Mouse (Mus musculus) CH12.LX (cell line): ENCODE measurements at regions not wholly inside any gene's neighbourhood (a gene's known extent, or its start where the extent isn't known, plus 50 kb on each side); places are given as distances from the start of the nearest gene placed in this dataset.

Experiments used
- DNase-seq: peaks from one replicate; pipeline ENCODE4 v3.0.0-alpha.2; 2013; ENCODE audit errors: extremely low read depth
- H3K27ac ChIP-seq: 2 replicates; pipeline ENCODE4 v1.5.1; 2012; ENCODE audit warnings: low read depth, mild to moderate bottlenecking, control low read depth, moderate library complexity; ENCODE audit not compliant: insufficient read depth
- H3K27me3 ChIP-seq: replicated peaks from 2 replicates; pipeline ENCODE3; 2012; ENCODE audit warnings: inconsistent platforms
- H3K36me3 ChIP-seq, 2 experiments: replicated peaks in 1 of 2; 2 replicates each; pipeline versions ENCODE3 to v1.6.1; 2012; ENCODE audit warnings: inconsistent platforms in 1 of 2, low read length in 1 of 2, mild to moderate bottlenecking in 1 of 2, mixed read lengths in 1 of 2, moderate library complexity in 1 of 2; ENCODE audit not compliant: control insufficient read depth in 1 of 2, insufficient read depth in 1 of 2
- H3K4me1 ChIP-seq, 2 experiments: 2 replicates each; pipeline ENCODE4 v1.6.1; 2012; ENCODE audit warnings: inconsistent platforms in 1 of 2, moderate library complexity in 1 of 2; ENCODE audit not compliant: insufficient read depth in 2 of 2, control insufficient read depth in 1 of 2
- H3K4me2 ChIP-seq: 2 replicates; pipeline ENCODE4 v1.6.1; 2012; ENCODE audit warnings: low read depth, mild to moderate bottlenecking, control low read depth; ENCODE audit not compliant: poor library complexity, insufficient read depth, severe bottlenecking
- H3K4me3 ChIP-seq, 3 experiments: fragments of 150-350 bp in 1 of 3; sonication (generic) in 1 of 3; replicated peaks in 1 of 3; 2 replicates each; pipeline versions ENCODE3 to v1.5.1; 2011 to 2012; ENCODE audit warnings: low read depth in 2 of 3, low read length in 2 of 3, mild to moderate bottlenecking in 2 of 3, moderate library complexity in 2 of 3, control low read depth in 1 of 3, improper control_type of control experiment in 1 of 3, inconsistent platforms in 1 of 3, mixed read lengths in 1 of 3; ENCODE audit not compliant: poor library complexity in 1 of 3
- H3K79me2 ChIP-seq: replicated peaks from 2 replicates; pipeline ENCODE4 v1.6.1; 2012; ENCODE audit warnings: mild to moderate bottlenecking, moderate library complexity; ENCODE audit not compliant: control insufficient read depth, poor library complexity, insufficient read depth, severe bottlenecking; ENCODE audit errors: extremely low read depth
- H3K9ac ChIP-seq: 2 replicates; pipeline ENCODE4 v1.6.1; 2012; ENCODE audit warnings: low read depth, mild to moderate bottlenecking, control low read depth, moderate library complexity; ENCODE audit not compliant: insufficient read depth
- H3K9me3 ChIP-seq: replicated peaks from 2 replicates; pipeline ENCODE3; 2012; ENCODE audit warnings: low read length, inconsistent platforms, mixed read lengths
- BHLHE40 ChIP-seq: IDR thresholded peaks from 2 replicates; pipeline ENCODE4 v1.6.1; 2011; ENCODE audit warnings: mild to moderate bottlenecking, low read depth, low read length, improper control_type of control experiment
- CTCF ChIP-seq, 2 experiments: IDR thresholded peaks in 1 of 2; conservative IDR thresholded peaks in 1 of 2; 2 replicates each; pipeline ENCODE4 v1.5.1; 2011 to 2012; ENCODE audit warnings: low read depth in 2 of 2, low read length in 2 of 2, improper control_type of control experiment in 1 of 2, inconsistent platforms in 1 of 2, mild to moderate bottlenecking in 1 of 2, moderate library complexity in 1 of 2
- ETS1 ChIP-seq: conservative IDR thresholded peaks from 2 replicates; pipeline ENCODE4 v1.6.1; 2012; ENCODE audit warnings: low read depth, mild to moderate bottlenecking, inconsistent platforms, low read length, improper control_type of control experiment, moderate library complexity
- GABPA ChIP-seq: IDR thresholded peaks from 2 replicates; pipeline ENCODE4 v1.6.1; 2012; ENCODE audit warnings: low read depth, low read length, improper control_type of control experiment, inconsistent platforms; ENCODE audit not compliant: insufficient replicate concordance
- IRF4 ChIP-seq: IDR thresholded peaks from 2 replicates; pipeline ENCODE4 v1.6.1; 2014; ENCODE audit warnings: low read depth, mild to moderate bottlenecking, inconsistent platforms, low read length, improper control_type of control experiment
- JUN ChIP-seq: IDR thresholded peaks from 2 replicates; pipeline ENCODE4 v1.6.1; 2011; ENCODE audit warnings: low read depth, mild to moderate bottlenecking, low read length, improper control_type of control experiment, moderate library complexity; ENCODE audit not compliant: insufficient read depth
- MAFK ChIP-seq: IDR thresholded peaks from 2 replicates; pipeline ENCODE4 v1.6.1; 2011; ENCODE audit warnings: low read length, improper control_type of control experiment; ENCODE audit not compliant: insufficient replicate concordance
- MYC ChIP-seq: IDR thresholded peaks from 2 replicates; pipeline ENCODE4 v1.6.1; 2011; ENCODE audit warnings: low read depth, mild to moderate bottlenecking, improper control_type of control experiment, low read length
- NRF1 ChIP-seq: IDR thresholded peaks from 2 replicates; pipeline ENCODE4 v1.6.1; 2014; ENCODE audit warnings: low read depth, mild to moderate bottlenecking, inconsistent platforms, low read length, improper control_type of control experiment, moderate library complexity
- POLR2AphosphoS2 ChIP-seq: IDR thresholded peaks from 2 replicates; pipeline ENCODE4 v1.6.1; 2011; ENCODE audit warnings: low read depth, low read length, improper control_type of control experiment
- RCOR1 ChIP-seq: conservative IDR thresholded peaks from 2 replicates; pipeline ENCODE4 v1.6.1; 2012; ENCODE audit warnings: low read depth, mild to moderate bottlenecking, inconsistent platforms, low read length, improper control_type of control experiment
- SIN3A ChIP-seq: IDR thresholded peaks from 2 replicates; pipeline ENCODE4 v1.6.1; 2012; ENCODE audit warnings: low read length, improper control_type of control experiment, inconsistent platforms
- SMC3 ChIP-seq: IDR thresholded peaks from 2 replicates; pipeline ENCODE4 v1.6.1; 2011; ENCODE audit warnings: low read depth, low read length, improper control_type of control experiment
- TCF12 ChIP-seq: IDR thresholded peaks from 2 replicates; pipeline ENCODE4 v1.6.1; 2014; ENCODE audit warnings: low read depth, mild to moderate bottlenecking, inconsistent platforms, low read length, improper control_type of control experiment
- ZNF384 ChIP-seq: IDR thresholded peaks from 2 replicates; pipeline ENCODE4 v1.6.1; 2012; ENCODE audit warnings: low read depth, low read length, improper control_type of control experiment, inconsistent platforms
- dilution Hi-C: fragments of 300-500 bp; cut with MboI; formaldehyde crosslinking; loops from 2 replicates; pipeline ENCODE4 v1.14.3; 2020; ENCODE audit warnings: low sequenced_read_pairs; ENCODE audit not compliant: extremely low pct_unique_long_range_greater_than_20kb, extremely low pct_ligation_motif_present
- in situ Hi-C: fragments of 300-500 bp; cut with MboI; formaldehyde crosslinking; loops from 3 replicates; pipeline ENCODE4 v1.14.3; 2019; ENCODE audit warnings: low sequenced_read_pairs, low pct_ligation_motif_present, low pct_unique_long_range_greater_than_20kb, mixed read lengths

- Histone ChIP-seq H3K27me3 (peaks cover 79% of the 10 kb centered on the region), H3K9me3 (no peaks in the 10 kb centered on the region), H3K9ac (no peak overlapping the region), H3K4me2 (no peak overlapping the region), H3K4me3 (no peak overlapping the region)
- dilution Hi-C loops: no loop called here
- in situ Hi-C loops: no loop called here
- no peak for TF ChIP-seq IRF4
- no peak for TF ChIP-seq ZNF384
- no peak for TF ChIP-seq CTCF (conservative IDR thresholded peaks at IDR 0.05 in 1 of 2, IDR thresholded peaks at IDR 0.05 in 1 of 2; ENCODE audit: low read depth in 2 of 2, low read length in 2 of 2)
- TF ChIP-seq ETS1: no peak
- no peak for TF ChIP-seq MAFK
- no peak for TF ChIP-seq POLR2AphosphoS2
- TF ChIP-seq NRF1: no peak
- TF ChIP-seq GABPA: no peak
- TF ChIP-seq SIN3A: no peak
- TF ChIP-seq, all 38 proteins: peak for 0
- Histone ChIP-seq H3K4me1 (no peaks in the 10 kb centered on the region), H3K27ac (no peak overlapping the region), H3K79me2 (no peaks in the 10 kb centered on the region), H3K36me3 (no peaks in the 10 kb centered on the region)
- no peak for DNase-seq
Observed at GRCm38 (mm10) chr5:121068821-121069220, 58.9 kb upstream of the Rph3a start.

- no peaks in the 10 kb centered on the region for H3K36me3 ChIP-seq
- no peak overlapping the region for H3K27ac ChIP-seq
- DNase-seq: no peak
- no peaks in the 10 kb centered on the region for H3K4me1 ChIP-seq
- H3K4me3 ChIP-seq: no peak overlapping the region
- dilution Hi-C loops: no loop called here
- no peak overlapping the region for H3K9ac ChIP-seq
- TF ChIP-seq RCOR1 (no peak), JUN (no peak), MYC (no peak), TCF12 (no peak), SMC3 (no peak)
- in situ Hi-C loops: no loop called here
- H3K4me2 ChIP-seq: no peak overlapping the region
- H3K27me3 ChIP-seq: peaks cover 73% of the 10 kb centered on the region
- no peaks in the 10 kb centered on the region for H3K79me2 ChIP-seq
- no peaks in the 10 kb centered on the region for H3K9me3 ChIP-seq
Observed at GRCm38 (mm10) chr5:121064721-121065120, 54.8 kb upstream of the Rph3a start.

GRCm38 (mm10) chr5:121062930-121063584, 53.2 kb upstream of the Rph3a start:
- H3K4me3 ChIP-seq: no peak overlapping the region
- H3K4me1 ChIP-seq: no peaks in the 10 kb centered on the region
- in situ Hi-C loops (no loop called here), dilution Hi-C loops (no loop called here)
- H3K36me3 ChIP-seq: no peaks in the 10 kb centered on the region
- H3K79me2 ChIP-seq: no peaks in the 10 kb centered on the region
- H3K9ac ChIP-seq: no peak overlapping the region
- no peak overlapping the region for H3K27ac ChIP-seq
- TF ChIP-seq TCF12 (no peak), MYC (no peak), NRF1 (no peak), BHLHE40 (no peak), ZNF384 (no peak), RCOR1 (no peak), POLR2AphosphoS2 (no peak), ETS1 (no peak), MAFK (no peak), JUN (no peak)
- no peak for DNase-seq
- no peak overlapping the region for H3K4me2 ChIP-seq
- peaks cover 5% of the 10 kb centered on the region for H3K9me3 ChIP-seq
- peaks cover 74% of the 10 kb centered on the region for H3K27me3 ChIP-seq
